Mouse (Mus musculus): ENCODE results near the gene Oxct2a. TPM values are rescaled to one million over a fixed set of nuclear protein-coding genes. Genes with fewer than 3 reads are reported as not detected.
"Not testable (repeated sequence)": the region's sequence is repeated elsewhere in the genome, so short reads cannot be mapped to it uniquely, and the experiment has no call there.

Oxct2a gene
- polyA plus RNA-seq, 1 experiment = 0.21 TPM

GRCm38 (mm10) chr4:123283675-123284064, 39.8 kb downstream of the Oxct2a start:
- not testable (repeated sequence) for DNase-seq (ENCODE audit: low read depth, low spot score)
- WGBS = 1% methylated on average over 15 of the region's 15 CpGs

GRCm38 (mm10) chr4:123282915-123283674, 40.3 kb downstream of the Oxct2a start:
- DNase-seq (ENCODE audit: low read depth, low spot score) = not testable (repeated sequence)
- 1% methylated on average over 50 of the region's 55 CpGs for WGBS

DNA sequence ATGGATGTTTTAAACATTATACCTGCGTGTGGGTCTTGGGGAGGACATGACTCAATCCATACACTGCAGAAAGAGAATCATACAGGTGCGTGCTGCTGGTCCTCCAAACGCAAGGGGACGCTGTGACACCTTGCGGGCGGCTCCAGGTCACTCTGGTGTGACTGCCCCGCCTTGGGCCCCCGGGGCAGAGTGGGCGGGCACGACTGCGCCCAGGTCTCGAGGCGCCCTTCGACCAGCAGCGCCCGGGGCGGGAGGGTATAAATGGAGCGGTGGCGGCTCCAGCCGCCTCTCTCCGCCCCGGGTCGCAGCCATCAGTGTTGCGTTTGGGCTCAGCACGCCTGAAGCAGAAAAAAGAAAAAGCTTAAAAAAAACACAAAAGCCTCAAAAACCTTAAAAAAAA, 40.9 kb downstream of the Oxct2a start:
- WGBS = under 1% methylated on average over 25 of the region's 25 CpGs
- peak; percentile 65 for DNase-seq (ENCODE audit: low read depth, low spot score)

- DNase-seq (ENCODE audit: low read depth, low spot score) = no peak
- 70% methylated on average over 3 of the region's 3 CpGs for WGBS
Observed at GRCm38 (mm10) chr4:123280117-123280516, 43.3 kb downstream of the Oxct2a start.

Other genes with a start within 250 kb of the Oxct2a start
- gene Bmp8b, start 218.5 kb downstream of the Oxct2a start, polyA plus RNA-seq (2012; rRNA removed) = 4.0 and 6.9 TPM in 2 replicates
- gene Oxct2b, start 207.4 kb downstream of the Oxct2a start, polyA plus RNA-seq (2012; rRNA removed) = 0.15 and 0.66 TPM in 2 replicates
- gene Ppie, start 183.7 kb downstream of the Oxct2a start, polyA plus RNA-seq (2012; rRNA removed) = 18.1 and 19.1 TPM in 2 replicates
- gene Hpcal4, start 140.4 kb downstream of the Oxct2a start, polyA plus RNA-seq (2012; rRNA removed) = 0.68 and 0.91 TPM in 2 replicates
- 0.09 and 0.26 TPM in 2 replicates for gene Nt5c1a, start 122.1 kb downstream of the Oxct2a start, polyA plus RNA-seq (2012; rRNA removed)
- 0.92 and 1.2 TPM in 2 replicates for gene Heyl, start 90.1 kb downstream of the Oxct2a start, polyA plus RNA-seq (2012; rRNA removed)
- 77.2 and 82.4 TPM in 2 replicates for gene Pabpc4, start 61.3 kb downstream of the Oxct2a start, polyA plus RNA-seq (2012; rRNA removed)
- 4.2 and 12.7 TPM in 2 replicates for gene Bmp8a, start 19.6 kb upstream of the Oxct2a start, polyA plus RNA-seq (2012; rRNA removed)